Mouse (Mus musculus): ENCODE measurements at regions not wholly inside any gene's neighbourhood (a gene's known extent, or its start where the extent isn't known, plus 50 kb on each side); places are given as distances from the start of the nearest gene placed in this dataset.

GRCm38 (mm10) chr17:7456939-7457338 is 71.7 kb upstream of the Unc93a2 start:
- TF ChIP-seq CTCF (IDR thresholded peaks at IDR 0.05; ENCODE audit: low read depth), result no peak
- TF ChIP-seq EP300 (optimal IDR thresholded peaks at IDR 0.05), result no peak

All from stomach, postnatal 0 days (tissue).